Mouse (Mus musculus) embryonic facial prominence, embryonic 11.5 days (tissue): ENCODE measurements around the gene Sap18b. TPM values are rescaled to one million over a fixed set of nuclear protein-coding genes. Genes with fewer than 3 reads are reported as not detected.
"Not testable (repeated sequence)": the region's sequence is repeated elsewhere in the genome, so short reads cannot be mapped to it uniquely, and the experiment has no call there.

Experiments
- ATAC-seq: fragments of 200-750 bp; cut with Nextera tagmentation; replicated peaks from 2 replicates; pipeline ENCODE4 v1.8.0; 2017; ENCODE audit warnings: low read depth; ENCODE audit not compliant: insufficient number of reproducible peaks, low FRiP score, low TSS enrichment
- DNase-seq: peaks from one replicate; pipeline ENCODE4 v3.0.0-alpha.2; 2015; ENCODE audit warnings: low spot score
- H3K27ac ChIP-seq: fragments of 300-500 bp; sonication (generic); replicated peaks from 2 replicates; pipeline ENCODE4 v1.5.1; 2014; ENCODE audit warnings: mild to moderate bottlenecking, low read depth, low read length, control low read depth
- H3K27me3 ChIP-seq: fragments of 300-500 bp; sonication (generic); 2 replicates; pipeline ENCODE4 v1.6.1; 2014; ENCODE audit warnings: mild to moderate bottlenecking, low read length, moderate library complexity, mixed read lengths; ENCODE audit not compliant: control insufficient read depth, insufficient read depth
- H3K36me3 ChIP-seq: fragments of 300-500 bp; sonication (generic); replicated peaks from 2 replicates; pipeline ENCODE4 v1.6.1; 2014; ENCODE audit warnings: low read depth, mild to moderate bottlenecking, low read length, moderate library complexity, mixed read lengths; ENCODE audit not compliant: control insufficient read depth, insufficient read depth
- H3K4me1 ChIP-seq: fragments of 300-500 bp; sonication (generic); 2 replicates; pipeline ENCODE4 v1.6.1; 2014; ENCODE audit warnings: low read length, mixed read lengths; ENCODE audit not compliant: control insufficient read depth, insufficient read depth
- H3K4me2 ChIP-seq: fragments of 300-500 bp; sonication (generic); 2 replicates; pipeline ENCODE4 v1.6.1; 2014; ENCODE audit warnings: low read depth, mild to moderate bottlenecking, control low read depth, low read length, moderate library complexity
- H3K4me3 ChIP-seq: fragments of 300-500 bp; sonication (generic); 2 replicates; pipeline ENCODE4 v1.5.1; 2014; ENCODE audit warnings: low read depth, low read length, control low read depth
- H3K9ac ChIP-seq: fragments of 300-500 bp; sonication (generic); replicated peaks from 2 replicates; pipeline ENCODE4 v1.6.1; 2014; ENCODE audit warnings: mild to moderate bottlenecking, control low read depth, low read length
- H3K9me3 ChIP-seq: fragments of 300-500 bp; sonication (generic); replicated peaks from 2 replicates; pipeline ENCODE4 v1.6.1; 2016; ENCODE audit warnings: mild to moderate bottlenecking, low read length, inconsistent platforms, mixed read lengths; ENCODE audit not compliant: control insufficient read depth
- WGBS: fragments of 180-500 bp; shearing (Covaris S2); extraction: QIAGEN DNeasy Blood & Tissue Kit; methylation state at CpG from one replicate; pipeline ENCODE4 v1.1.7; 2014; 5-methylcytosine and 5-hydroxymethylcytosine counted together
- polyA plus RNA-seq: library from polyadenylated mRNA; unstranded; fragments of >200 nt; fragmentation: Nextera tagmentation; extraction: Ambion mirVana; gene quantifications from 2 replicates; pipeline ENCODE4 v1.2.1, GENCODE M21; 2014

Gene Sap18b
- polyA plus RNA-seq, 1 experiment from 2014 or later: 452 TPM

GRCm38 (mm10) chr8:95863761-95864440 is 38.8 kb downstream of the Sap18b start:
- not testable (repeated sequence) for DNase-seq, H3K4me3 ChIP-seq, ATAC-seq, H3K9me3 ChIP-seq, H3K4me2 ChIP-seq, H3K27ac ChIP-seq, H3K36me3 ChIP-seq, H3K4me1 ChIP-seq, H3K9ac ChIP-seq, H3K27me3 ChIP-seq
- 88% methylated on average over 10 of the region's 11 CpGs for WGBS

- H3K36me3 ChIP-seq, H3K27me3 ChIP-seq, ATAC-seq, H3K4me1 ChIP-seq, H3K4me3 ChIP-seq, H3K9me3 ChIP-seq, H3K4me2 ChIP-seq, H3K27ac ChIP-seq, H3K9ac ChIP-seq, DNase-seq: not testable (repeated sequence)
- 95% methylated on average over 16 of the region's 18 CpGs for WGBS
Measured at GRCm38 (mm10) chr8:95864851-95865250, 39.7 kb downstream of the Sap18b start.

GRCm38 (mm10) chr8:95871690-95872089 is 46.5 kb downstream of the Sap18b start:
- Histone ChIP-seq H3K27me3 (no peaks in the 10 kb centered on the region), H3K9me3 (no peaks in the 10 kb centered on the region), H3K27ac (no peak overlapping the region), H3K4me1 (no peaks in the 10 kb centered on the region), H3K9ac (no peak overlapping the region), H3K36me3 (peaks cover 15% of the 10 kb centered on the region), H3K4me3 (no peak overlapping the region), H3K4me2 (no peak overlapping the region)
- ATAC-seq (no peak), DNase-seq (no peak)
- 96% methylated on average over 16 of the region's 16 CpGs for WGBS

GRCm38 (mm10) chr8:95875270-95875669 is 50.1 kb downstream of the Sap18b start:
- no peaks in the 10 kb centered on the region for H3K9me3 ChIP-seq
- H3K4me3 ChIP-seq: no peak overlapping the region
- ATAC-seq (no peak), DNase-seq (no peak)
- H3K36me3 ChIP-seq: peaks cover 9% of the 10 kb centered on the region
- H3K4me1 ChIP-seq: no peaks in the 10 kb centered on the region
- H3K27ac ChIP-seq: no peak overlapping the region
- H3K4me2 ChIP-seq: no peak overlapping the region
- no peaks in the 10 kb centered on the region for H3K27me3 ChIP-seq
- H3K9ac ChIP-seq: no peak overlapping the region
- 96% methylated on average over 7 of the region's 7 CpGs for WGBS

Other genes starting within 250 kb of the Sap18b start
- not detected in 2 replicates for gene Prss54, start 249.0 kb upstream of the Sap18b start, polyA plus RNA-seq
- gene Gins3, start 191.9 kb upstream of the Sap18b start, polyA plus RNA-seq: 32.5 and 35.3 TPM in 2 replicates
- 21.2 and 26.4 TPM in 2 replicates for gene Ndrg4, start 148.4 kb upstream of the Sap18b start, polyA plus RNA-seq
- 20.1 and 21.0 TPM in 2 replicates for gene Setd6, start 109.5 kb upstream of the Sap18b start, polyA plus RNA-seq
- 119 and 120 TPM in 2 replicates for gene Cnot1, start 17.9 kb upstream of the Sap18b start, polyA plus RNA-seq
- gene Slc38a7, start 28.2 kb downstream of the Sap18b start, polyA plus RNA-seq: 15.2 and 15.4 TPM in 2 replicates
- 79.8 and 95.8 TPM in 2 replicates for gene Got2, start 63.2 kb downstream of the Sap18b start, polyA plus RNA-seq